Mouse (Mus musculus): ENCODE measurements at regions not wholly inside any gene's neighbourhood (a gene's known extent, or its start where the extent isn't known, plus 50 kb on each side); places are given as distances from the start of the nearest gene placed in this dataset.
A peak's percentile ranks its signal among the peaks of the same experiment; 100 is the strongest.

- WGBS (ENCODE audit: insufficient replicate concordance) = 36% methylated on average over 5 of the region's 5 CpGs
- no peak for ATAC-seq (ENCODE audit: low read depth)
- H3K27ac ChIP-seq (ENCODE audit: low read length) = no peak overlapping the region
- H3K27me3 ChIP-seq (ENCODE audit: control insufficient read depth, insufficient read depth, low read depth, low read length) = no peaks in the 10 kb centered on the region
- no peaks in the 10 kb centered on the region for H3K36me3 ChIP-seq (ENCODE audit: control insufficient read depth, insufficient read depth)
- H3K4me1 ChIP-seq (ENCODE audit: control insufficient read depth, low read depth, low read length) = peaks cover 21% of the 10 kb centered on the region
- H3K9me3 ChIP-seq (replicated peaks; ENCODE audit: control insufficient read depth, low read length) = no peaks in the 10 kb centered on the region
- no peak overlapping the region for H3K4me2 ChIP-seq (ENCODE audit: low read depth, low read length)
- no peak overlapping the region for H3K4me3 ChIP-seq (ENCODE audit: low read depth, low read length)
- no peak overlapping the region for H3K9ac ChIP-seq (ENCODE audit: low read depth, low read length)
Observed at GRCm38 (mm10) chr10:43702895-43703294, 124.8 kb downstream of the Cd24a start.

GRCm38 (mm10) chr10:43706001-43706988 lies 128.2 kb downstream of the Cd24a start:
- Histone ChIP-seq H3K4me3 (ENCODE audit: low read depth, low read length) (peak overlapping the region; percentile 36), H3K4me1 (ENCODE audit: control insufficient read depth, low read depth, low read length) (peaks cover 33% of the 10 kb centered on the region), H3K9ac (ENCODE audit: low read depth, low read length) (peak overlapping the region; percentile 38)

DNA sequence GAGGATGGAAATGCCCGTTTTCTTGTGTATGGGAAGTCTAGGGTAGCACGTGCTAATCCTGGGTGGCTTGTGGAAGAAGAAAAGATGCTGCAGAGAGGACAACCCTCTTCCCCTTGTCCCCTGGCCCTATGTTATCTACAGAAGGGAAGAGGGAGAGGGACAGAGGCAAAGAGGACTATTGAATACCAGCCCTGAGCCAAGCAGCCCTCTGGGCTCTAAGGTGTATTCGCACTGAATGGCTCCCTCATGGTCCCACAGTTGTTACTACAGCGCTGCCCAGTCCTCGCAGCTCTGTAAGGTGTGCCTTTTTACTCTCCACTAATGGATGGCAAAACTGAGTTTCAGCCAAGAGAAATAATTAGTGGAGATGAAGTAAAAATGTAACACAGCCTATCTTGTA lies 128.9 kb downstream of the Cd24a start:
- Histone ChIP-seq H3K9ac (ENCODE audit: low read depth, low read length) (no peak overlapping the region), H3K27me3 (ENCODE audit: control insufficient read depth, insufficient read depth, low read depth, low read length) (no peaks in the 10 kb centered on the region), H3K27ac (ENCODE audit: low read length) (no peak overlapping the region), H3K9me3 (replicated peaks; ENCODE audit: control insufficient read depth, low read length) (no peaks in the 10 kb centered on the region), H3K4me1 (ENCODE audit: control insufficient read depth, low read depth, low read length) (peaks cover 33% of the 10 kb centered on the region), H3K4me3 (ENCODE audit: low read depth, low read length) (no peak overlapping the region), H3K4me2 (ENCODE audit: low read depth, low read length) (no peak overlapping the region), H3K36me3 (ENCODE audit: control insufficient read depth, insufficient read depth) (no peaks in the 10 kb centered on the region)
- WGBS (ENCODE audit: insufficient replicate concordance) = 71% methylated on average over 5 of the region's 5 CpGs
- ATAC-seq (ENCODE audit: low read depth) = no peak

More at GRCm38 (mm10) chr10:43706001-43706988, 128.2 kb downstream of the Cd24a start:
- no peak for ATAC-seq (ENCODE audit: low read depth)
- Histone ChIP-seq H3K27ac (ENCODE audit: low read length) (no peak overlapping the region), H3K9me3 (replicated peaks; ENCODE audit: control insufficient read depth, low read length) (no peaks in the 10 kb centered on the region), H3K4me2 (ENCODE audit: low read depth, low read length) (peak overlapping the region; percentile 47), H3K27me3 (ENCODE audit: control insufficient read depth, insufficient read depth, low read depth, low read length) (no peaks in the 10 kb centered on the region), H3K36me3 (ENCODE audit: control insufficient read depth, insufficient read depth) (no peaks in the 10 kb centered on the region)
- 46% methylated on average over 17 of the region's 17 CpGs for WGBS (ENCODE audit: insufficient replicate concordance)

- no peaks in the 10 kb centered on the region for H3K27me3 ChIP-seq (ENCODE audit: control insufficient read depth, insufficient read depth, low read depth, low read length)
- 68% methylated on average over 15 of the region's 15 CpGs for WGBS (ENCODE audit: insufficient replicate concordance)
- H3K4me1 ChIP-seq (ENCODE audit: control insufficient read depth, low read depth, low read length) = peaks cover 26% of the 10 kb centered on the region
- no peak for ATAC-seq (ENCODE audit: low read depth)
- no peaks in the 10 kb centered on the region for H3K36me3 ChIP-seq (ENCODE audit: control insufficient read depth, insufficient read depth)
- no peak overlapping the region for H3K9ac ChIP-seq (ENCODE audit: low read depth, low read length)
- no peak overlapping the region for H3K4me3 ChIP-seq (ENCODE audit: low read depth, low read length)
- no peak overlapping the region for H3K4me2 ChIP-seq (ENCODE audit: low read depth, low read length)
- no peaks in the 10 kb centered on the region for H3K9me3 ChIP-seq (replicated peaks; ENCODE audit: control insufficient read depth, low read length)
- no peak overlapping the region for H3K27ac ChIP-seq (ENCODE audit: low read length)
Observed at GRCm38 (mm10) chr10:43707821-43708373, 129.8 kb downstream of the Cd24a start.

GRCm38 (mm10) chr10:43709278-43710033 lies 131.4 kb downstream of the Cd24a start:
- peak; percentile 32; the same call in 1 of the 2 replicates for ATAC-seq (ENCODE audit: low read depth)
- Histone ChIP-seq H3K27ac (ENCODE audit: low read length) (no peak overlapping the region), H3K4me3 (ENCODE audit: low read depth, low read length) (no peak overlapping the region), H3K4me1 (ENCODE audit: control insufficient read depth, low read depth, low read length) (peaks cover 26% of the 10 kb centered on the region), H3K27me3 (ENCODE audit: control insufficient read depth, insufficient read depth, low read depth, low read length) (no peaks in the 10 kb centered on the region), H3K9me3 (replicated peaks; ENCODE audit: control insufficient read depth, low read length) (no peaks in the 10 kb centered on the region), H3K4me2 (ENCODE audit: low read depth, low read length) (no peak overlapping the region), H3K9ac (ENCODE audit: low read depth, low read length) (no peak overlapping the region), H3K36me3 (ENCODE audit: control insufficient read depth, insufficient read depth) (no peaks in the 10 kb centered on the region)
- WGBS (ENCODE audit: insufficient replicate concordance) = 86% methylated on average over 6 of the region's 6 CpGs

DNA sequence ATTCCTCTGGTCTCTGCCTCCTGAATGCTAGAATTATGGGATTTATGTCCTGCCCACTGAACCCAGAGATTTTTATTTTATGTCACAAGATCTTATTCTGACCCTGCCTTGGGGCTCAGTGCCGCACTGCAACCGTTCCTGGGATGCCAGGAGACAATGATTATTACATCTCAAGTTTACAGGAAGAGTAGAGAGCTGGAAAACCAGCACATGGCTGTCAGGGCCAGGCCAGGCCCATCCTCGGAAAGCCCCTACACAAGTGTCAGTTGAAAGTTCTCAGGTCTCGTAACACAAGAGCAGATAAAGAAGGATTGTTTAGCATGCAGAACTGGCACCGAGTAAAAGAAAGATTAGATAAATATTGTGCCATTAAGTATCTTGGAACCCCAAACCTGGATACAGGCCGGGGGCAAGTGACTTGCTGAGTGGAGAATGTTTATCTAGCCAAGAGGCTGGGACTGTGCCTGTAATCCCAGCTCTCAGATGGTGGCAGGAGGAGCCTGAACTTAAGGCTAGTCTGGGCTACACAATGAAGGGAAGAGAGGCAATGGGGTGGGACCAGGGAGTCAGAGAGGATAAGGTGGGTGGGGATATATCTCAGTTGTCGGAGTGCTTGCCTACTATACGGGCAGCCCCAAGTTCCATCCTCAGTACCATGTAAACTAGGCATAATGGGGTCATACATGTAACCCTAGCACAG lies 132.3 kb downstream of the Cd24a start:
- H3K4me2 ChIP-seq (ENCODE audit: low read depth, low read length) = no peak overlapping the region
- ATAC-seq (ENCODE audit: low read depth) = peak; percentile 56
- no peaks in the 10 kb centered on the region for H3K27me3 ChIP-seq (ENCODE audit: control insufficient read depth, insufficient read depth, low read depth, low read length)
- no peak overlapping the region for H3K4me3 ChIP-seq (ENCODE audit: low read depth, low read length)
- H3K36me3 ChIP-seq (ENCODE audit: control insufficient read depth, insufficient read depth) = no peaks in the 10 kb centered on the region
- H3K9me3 ChIP-seq (replicated peaks; ENCODE audit: control insufficient read depth, low read length) = no peaks in the 10 kb centered on the region
- H3K4me1 ChIP-seq (ENCODE audit: control insufficient read depth, low read depth, low read length) = peaks cover 26% of the 10 kb centered on the region
- WGBS (ENCODE audit: insufficient replicate concordance) = 44% methylated on average over 8 of the region's 8 CpGs
- H3K27ac ChIP-seq (ENCODE audit: low read length) = no peak overlapping the region
- no peak overlapping the region for H3K9ac ChIP-seq (ENCODE audit: low read depth, low read length)

DNA sequence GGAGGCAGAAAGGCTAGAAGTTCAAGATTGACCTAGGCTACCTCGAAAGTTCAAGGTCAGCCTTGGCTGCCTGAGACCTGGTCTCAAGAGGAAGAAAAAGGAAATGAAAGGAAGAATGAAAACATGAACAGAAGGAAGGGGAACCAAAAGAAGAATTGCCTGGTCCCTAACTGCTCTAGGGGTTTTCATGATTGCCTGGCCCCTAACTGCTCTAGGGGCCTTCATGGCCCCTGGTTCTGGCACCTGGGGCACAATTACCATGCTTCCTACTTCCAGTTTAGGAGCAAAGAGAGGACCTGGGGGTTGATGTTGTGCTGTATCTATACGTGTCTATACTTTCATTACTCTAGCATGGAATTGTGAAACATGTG lies 132.8 kb downstream of the Cd24a start:
- H3K4me3 ChIP-seq (ENCODE audit: low read depth, low read length) = no peak overlapping the region
- ATAC-seq (ENCODE audit: low read depth) = no peak
- H3K36me3 ChIP-seq (ENCODE audit: control insufficient read depth, insufficient read depth) = no peaks in the 10 kb centered on the region
- H3K4me1 ChIP-seq (ENCODE audit: control insufficient read depth, low read depth, low read length) = peaks cover 22% of the 10 kb centered on the region
- H3K9ac ChIP-seq (ENCODE audit: low read depth, low read length) = no peak overlapping the region
- no peaks in the 10 kb centered on the region for H3K27me3 ChIP-seq (ENCODE audit: control insufficient read depth, insufficient read depth, low read depth, low read length)
- 72% methylated on average over 2 of the region's 2 CpGs for WGBS (ENCODE audit: insufficient replicate concordance)
- H3K9me3 ChIP-seq (replicated peaks; ENCODE audit: control insufficient read depth, low read length) = no peaks in the 10 kb centered on the region
- no peak overlapping the region for H3K27ac ChIP-seq (ENCODE audit: low read length)
- no peak overlapping the region for H3K4me2 ChIP-seq (ENCODE audit: low read depth, low read length)

DNA sequence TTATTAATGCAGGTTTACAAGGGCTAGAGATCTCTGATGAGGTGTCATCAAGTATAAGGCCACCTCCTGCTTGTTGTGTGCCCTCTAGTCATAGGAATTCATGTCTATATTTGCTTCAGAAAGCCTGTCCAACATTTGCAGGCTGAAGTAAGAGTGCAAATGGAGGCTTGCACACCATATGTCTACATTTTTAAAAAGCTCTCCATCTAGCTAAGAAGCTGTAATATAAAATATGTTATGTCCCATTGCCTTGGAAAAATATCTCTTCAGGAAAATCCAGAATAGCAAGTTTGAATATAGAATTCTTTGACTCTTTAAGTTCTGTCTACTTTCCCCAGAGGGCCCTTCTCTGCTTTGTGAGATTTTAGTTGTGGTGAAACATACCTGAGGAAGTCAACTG lies 134.6 kb downstream of the Cd24a start:
- no peak for ATAC-seq (ENCODE audit: low read depth)
- Histone ChIP-seq H3K27me3 (ENCODE audit: control insufficient read depth, insufficient read depth, low read depth, low read length) (no peaks in the 10 kb centered on the region), H3K9ac (ENCODE audit: low read depth, low read length) (no peak overlapping the region), H3K9me3 (replicated peaks; ENCODE audit: control insufficient read depth, low read length) (no peaks in the 10 kb centered on the region), H3K4me3 (ENCODE audit: low read depth, low read length) (no peak overlapping the region), H3K36me3 (ENCODE audit: control insufficient read depth, insufficient read depth) (no peaks in the 10 kb centered on the region), H3K27ac (ENCODE audit: low read length) (no peak overlapping the region), H3K4me1 (ENCODE audit: control insufficient read depth, low read depth, low read length) (peaks cover 14% of the 10 kb centered on the region), H3K4me2 (ENCODE audit: low read depth, low read length) (no peak overlapping the region)
